Mouse (Mus musculus) midbrain, embryonic 10.5 days (tissue): ENCODE data around the gene Thsd4. TPM values are rescaled to one million over a fixed set of nuclear protein-coding genes. Genes with fewer than 3 reads are reported as not detected.

ENCODE experiments used
- DNase-seq: peaks from one replicate; pipeline ENCODE4 v3.0.0-alpha.2; 2017; ENCODE audit warnings: low spot score
- H3K27ac ChIP-seq: fragments of 300-500 bp; sonication (generic); replicated peaks from 2 replicates; pipeline ENCODE4 v1.5.1; 2016; ENCODE audit warnings: mild to moderate bottlenecking
- H3K27me3 ChIP-seq: fragments of 300-500 bp; sonication (generic); 2 replicates; pipeline ENCODE4 v1.6.1; 2016; ENCODE audit warnings: low read depth, mild to moderate bottlenecking; ENCODE audit not compliant: poor library complexity, severe bottlenecking
- H3K36me3 ChIP-seq: fragments of 300-500 bp; sonication (generic); 2 replicates; pipeline ENCODE4 v1.6.1; 2016; ENCODE audit warnings: mild to moderate bottlenecking, moderate library complexity
- H3K4me1 ChIP-seq: fragments of 300-500 bp; sonication (generic); 2 replicates; pipeline ENCODE4 v1.6.1; 2016
- H3K4me3 ChIP-seq: fragments of 300-500 bp; sonication (generic); 2 replicates; pipeline ENCODE4 v1.5.1; 2016; ENCODE audit warnings: mild to moderate bottlenecking, moderate library complexity
- H3K9me3 ChIP-seq: fragments of 300-500 bp; sonication (generic); replicated peaks from 2 replicates; pipeline ENCODE4 v1.6.1; 2016; ENCODE audit warnings: mild to moderate bottlenecking
- WGBS: fragments of 180-500 bp; shearing (Covaris S2); methylation state at CpG from one replicate; pipeline ENCODE4 v1.1.7; 2016; 5-methylcytosine and 5-hydroxymethylcytosine counted together
- polyA plus RNA-seq: library from polyadenylated mRNA; unstranded; fragments of >200 nt; fragmentation: Nextera tagmentation; extraction: Ambion mirVana; gene quantifications from 2 replicates; pipeline ENCODE4 v1.2.1, GENCODE M21; 2016

Thsd4 gene
- polyA plus RNA-seq, 1 experiment from 2014 or later, result 4.1 TPM

GRCm38 (mm10) chr9:60460010-60460982 is 61.5 kb downstream of the Thsd4 start:
- DNase-seq, result no peak
- Histone ChIP-seq H3K4me1 (peaks cover 67% of the 10 kb centered on the region), H3K9me3 (no peaks in the 10 kb centered on the region), H3K27ac (peak overlapping the region; percentile 73), H3K27me3 (peaks cover 43% of the 10 kb centered on the region), H3K36me3 (no peaks in the 10 kb centered on the region), H3K4me3 (no peak overlapping the region)
- 60% methylated on average over 13 of the region's 13 CpGs for WGBS

DNA sequence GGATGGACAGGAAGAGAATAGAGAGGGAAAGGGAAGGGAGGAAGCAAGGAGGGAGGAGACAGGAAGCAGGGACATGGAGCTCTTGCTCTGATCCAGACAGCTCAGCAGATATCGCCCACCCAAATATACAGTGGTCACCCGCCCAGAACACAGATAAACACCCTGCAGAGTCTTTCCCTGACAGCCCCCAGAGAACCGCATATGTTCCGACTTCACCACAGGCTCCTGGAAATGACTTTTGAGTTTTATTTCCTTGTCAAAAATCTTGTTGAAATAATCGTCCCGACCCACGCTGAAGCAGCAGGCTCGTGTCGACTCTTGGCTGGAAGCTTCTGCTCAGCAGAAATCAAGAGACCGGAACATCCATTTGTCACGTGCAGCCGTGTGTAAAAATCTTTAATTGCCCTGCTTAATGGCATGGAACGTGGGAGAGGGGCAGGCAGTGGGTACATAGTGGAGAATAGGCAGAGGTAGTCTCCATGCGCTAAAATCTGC is 63.3 kb downstream of the Thsd4 start:
- no peak overlapping the region for H3K4me3 ChIP-seq
- H3K36me3 ChIP-seq, result no peaks in the 10 kb centered on the region
- no peaks in the 10 kb centered on the region for H3K9me3 ChIP-seq
- 53% methylated on average over 14 of the region's 14 CpGs for WGBS
- no peak for DNase-seq
- H3K27me3 ChIP-seq, result peaks cover 44% of the 10 kb centered on the region
- H3K27ac ChIP-seq, result peak overlapping the region; percentile 80
- H3K4me1 ChIP-seq, result peaks cover 71% of the 10 kb centered on the region

- H3K27ac ChIP-seq, result peak overlapping the region; percentile 80
- peak overlapping the region; percentile 38 for H3K4me3 ChIP-seq
- H3K9me3 ChIP-seq, result no peaks in the 10 kb centered on the region
- peaks cover 64% of the 10 kb centered on the region for H3K4me1 ChIP-seq
- DNase-seq, result peak; percentile 71
- peaks cover 44% of the 10 kb centered on the region for H3K27me3 ChIP-seq
- WGBS, result 23% methylated on average over 18 of the region's 18 CpGs
- H3K36me3 ChIP-seq, result no peaks in the 10 kb centered on the region
Measured at GRCm38 (mm10) chr9:60457359-60458210, 64.3 kb downstream of the Thsd4 start.

GRCm38 (mm10) chr9:60456651-60457050 is 65.2 kb downstream of the Thsd4 start:
- WGBS, result 27% methylated on average over 5 of the region's 5 CpGs
- H3K27me3 ChIP-seq, result peaks cover 42% of the 10 kb centered on the region
- H3K4me1 ChIP-seq, result peaks cover 55% of the 10 kb centered on the region
- DNase-seq, result no peak
- no peak overlapping the region for H3K4me3 ChIP-seq
- H3K9me3 ChIP-seq, result no peaks in the 10 kb centered on the region
- H3K36me3 ChIP-seq, result no peaks in the 10 kb centered on the region
- H3K27ac ChIP-seq, result 0 out of 2 replicates have a peak overlapping the region, but pooled peaks have one; percentile 80

DNA sequence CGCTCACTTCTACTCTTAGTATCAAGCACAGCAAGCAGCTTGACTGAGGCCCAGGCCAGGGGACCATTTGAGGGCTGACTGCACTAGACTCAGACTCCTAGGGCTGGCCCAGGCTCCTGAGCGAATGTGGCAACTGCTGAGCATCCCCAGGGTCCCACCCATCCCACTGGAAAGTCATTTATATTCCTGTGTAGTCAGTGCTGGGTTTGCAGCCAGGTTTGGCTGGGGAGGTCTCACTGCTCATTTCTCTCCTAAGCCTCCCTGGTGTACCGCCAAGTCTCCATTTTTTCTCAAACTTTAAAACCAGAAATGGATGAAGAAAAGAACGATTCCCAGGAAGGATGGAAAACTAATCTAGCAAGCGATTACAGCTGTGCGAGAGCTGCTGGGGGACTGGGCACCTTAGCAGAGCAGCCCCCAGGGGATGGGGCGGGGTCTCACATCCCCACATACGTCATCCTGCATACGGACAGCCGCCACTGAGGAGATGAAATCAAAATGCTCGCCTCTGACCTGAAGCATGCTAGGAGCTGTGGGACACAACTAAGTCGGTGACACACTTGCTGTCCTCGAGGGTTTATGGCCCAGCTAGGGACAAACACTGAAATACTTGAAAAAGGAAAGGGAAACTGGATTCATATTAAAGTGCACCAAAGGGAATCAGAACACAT is 67.3 kb downstream of the Thsd4 start:
- Histone ChIP-seq H3K4me3 (no peak overlapping the region), H3K27me3 (peaks cover 40% of the 10 kb centered on the region), H3K9me3 (no peaks in the 10 kb centered on the region), H3K27ac (no peak overlapping the region), H3K36me3 (no peaks in the 10 kb centered on the region), H3K4me1 (peaks cover 34% of the 10 kb centered on the region)
- no peak for DNase-seq
- WGBS, result 86% methylated on average over 13 of the region's 13 CpGs

DNA sequence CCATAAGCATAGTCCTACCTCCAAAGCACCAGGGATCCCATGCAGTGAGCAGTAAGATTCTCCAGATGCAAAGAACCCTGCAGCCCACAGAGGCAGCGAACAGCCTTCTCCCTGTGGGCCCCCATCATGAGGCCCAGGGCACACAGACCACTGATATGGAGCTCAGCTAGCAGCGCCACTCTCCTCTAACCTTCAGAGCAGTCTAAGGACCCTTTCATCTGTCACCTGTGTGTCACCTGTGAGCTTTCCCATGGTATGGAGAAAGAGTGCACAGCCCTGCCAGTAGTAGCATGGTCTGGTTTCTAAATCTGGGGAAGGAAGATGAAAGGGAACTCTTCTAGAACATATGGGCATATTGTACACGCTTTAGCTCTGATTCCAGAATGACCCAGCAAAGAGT is 72.3 kb downstream of the Thsd4 start:
- WGBS, result 89% methylated on average over 3 of the region's 3 CpGs
- Histone ChIP-seq H3K9me3 (no peaks in the 10 kb centered on the region), H3K4me1 (peaks cover 8% of the 10 kb centered on the region), H3K4me3 (no peak overlapping the region), H3K27me3 (no peaks in the 10 kb centered on the region; the same call in 1 of the 2 replicates), H3K36me3 (no peaks in the 10 kb centered on the region), H3K27ac (no peak overlapping the region)
- DNase-seq, result no peak

- peaks cover 8% of the 10 kb centered on the region for H3K4me1 ChIP-seq
- H3K36me3 ChIP-seq, result no peaks in the 10 kb centered on the region
- H3K4me3 ChIP-seq, result no peak overlapping the region
- no peak for DNase-seq
- H3K9me3 ChIP-seq, result no peaks in the 10 kb centered on the region
- 93% methylated on average over 4 of the region's 4 CpGs for WGBS
- H3K27ac ChIP-seq, result no peak overlapping the region
- no peaks in the 10 kb centered on the region for H3K27me3 ChIP-seq
Measured at GRCm38 (mm10) chr9:60445821-60446220, 76.0 kb downstream of the Thsd4 start.

GRCm38 (mm10) chr9:60441274-60441902 is 80.5 kb downstream of the Thsd4 start:
- Histone ChIP-seq H3K27me3 (no peaks in the 10 kb centered on the region), H3K9me3 (no peaks in the 10 kb centered on the region), H3K36me3 (no peaks in the 10 kb centered on the region), H3K27ac (no peak overlapping the region), H3K4me1 (peaks cover 6% of the 10 kb centered on the region), H3K4me3 (no peak overlapping the region)
- no peak for DNase-seq
- 86% methylated on average over 10 of the region's 10 CpGs for WGBS

DNA sequence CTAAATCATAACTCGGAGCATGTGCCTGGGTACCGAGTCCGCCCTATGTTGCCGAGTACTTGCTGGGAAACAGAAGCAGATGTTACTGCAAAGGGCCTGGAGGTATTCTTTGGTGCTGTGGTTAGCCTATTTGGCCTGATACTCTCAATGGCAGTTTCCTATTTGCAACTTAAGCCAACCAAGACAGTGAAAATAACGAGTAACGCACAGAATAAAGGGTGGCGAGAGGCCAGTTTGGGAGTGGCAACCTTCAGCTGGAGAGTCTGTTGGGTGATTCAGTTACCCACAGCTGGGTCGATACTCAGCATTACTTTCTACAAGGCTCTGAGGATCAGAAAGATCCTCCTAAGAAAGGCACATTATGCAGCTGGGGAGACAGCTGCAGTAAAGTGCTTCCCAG is 81.3 kb downstream of the Thsd4 start:
- no peaks in the 10 kb centered on the region for H3K36me3 ChIP-seq
- no peak for DNase-seq
- WGBS, result 95% methylated on average over 8 of the region's 8 CpGs

DNA sequence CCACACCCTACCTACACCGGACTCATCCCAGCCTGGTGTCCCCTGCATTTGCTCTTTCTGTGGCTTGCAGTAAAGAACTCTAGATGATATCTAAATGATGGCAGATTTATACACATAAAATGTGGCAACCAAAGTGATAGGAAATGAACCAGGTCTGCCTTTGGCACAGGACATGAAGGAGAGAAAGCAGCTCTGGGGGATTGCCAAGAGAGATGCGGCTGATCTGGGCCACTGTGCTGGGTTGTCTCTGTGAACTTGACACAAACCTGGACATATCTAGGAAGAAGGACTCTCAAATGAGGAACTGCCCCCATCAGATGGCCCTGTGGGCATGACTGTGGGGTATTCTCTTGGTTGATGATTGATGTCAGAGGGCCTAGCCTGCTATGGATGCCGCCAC is 85.6 kb downstream of the Thsd4 start:
- DNase-seq, result no peak
- Histone ChIP-seq H3K4me3 (no peak overlapping the region), H3K27me3 (no peaks in the 10 kb centered on the region), H3K27ac (no peak overlapping the region), H3K4me1 (peaks cover 3% of the 10 kb centered on the region; the same call in 1 of the 2 replicates), H3K9me3 (no peaks in the 10 kb centered on the region), H3K36me3 (no peaks in the 10 kb centered on the region)
- WGBS, result 95% methylated on average over 3 of the region's 3 CpGs

More for the DNA sequence above, 81.3 kb downstream of the Thsd4 start:
- Histone ChIP-seq H3K27me3 (no peaks in the 10 kb centered on the region), H3K4me3 (no peak overlapping the region), H3K9me3 (no peaks in the 10 kb centered on the region), H3K27ac (no peak overlapping the region), H3K4me1 (peaks cover 4% of the 10 kb centered on the region)

DNA sequence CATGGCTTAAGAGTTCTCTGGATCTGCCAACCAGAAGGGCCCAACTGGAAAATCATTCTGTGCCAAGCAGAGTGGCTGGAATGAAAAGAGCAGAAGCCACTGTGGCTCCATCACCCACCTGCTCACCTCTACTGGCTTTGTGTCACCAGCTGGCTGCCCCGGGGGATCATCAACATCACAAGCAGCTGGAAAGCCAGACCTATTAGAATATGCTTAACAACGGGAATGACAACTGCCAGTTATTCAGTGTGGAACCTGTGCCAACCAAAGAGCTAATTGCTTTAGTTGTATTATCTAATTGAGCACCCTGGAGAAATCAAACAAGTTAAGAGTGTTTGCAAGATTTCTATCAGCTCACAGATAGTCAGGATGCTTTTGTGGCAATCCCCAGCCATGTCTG is 87.8 kb downstream of the Thsd4 start:
- no peaks in the 10 kb centered on the region for H3K36me3 ChIP-seq
- peaks cover 20% of the 10 kb centered on the region for H3K4me1 ChIP-seq
- H3K4me3 ChIP-seq, result no peak overlapping the region
- H3K27me3 ChIP-seq, result no peaks in the 10 kb centered on the region
- 49% methylated on average over 2 of the region's 2 CpGs for WGBS
- no peaks in the 10 kb centered on the region for H3K9me3 ChIP-seq
- H3K27ac ChIP-seq, result no peak overlapping the region
- DNase-seq, result no peak

- no peak overlapping the region for H3K4me3 ChIP-seq
- 0 out of 2 replicates have a peak overlapping the region, but pooled peaks have one; percentile 24 for H3K27ac ChIP-seq
- 0 out of 2 replicates have a peak, but pooled peaks cover 4% of the 10 kb centered on the region for H3K36me3 ChIP-seq
- no peaks in the 10 kb centered on the region for H3K27me3 ChIP-seq
- peaks cover 20% of the 10 kb centered on the region for H3K4me1 ChIP-seq
- DNase-seq, result no peak
- WGBS, result 89% methylated on average over 4 of the region's 4 CpGs
- H3K9me3 ChIP-seq, result no peaks in the 10 kb centered on the region
Measured at GRCm38 (mm10) chr9:60431924-60432323, 89.9 kb downstream of the Thsd4 start.
